Mouse (Mus musculus) T-cell, adult 2 months (primary cell): ENCODE results near the gene Dbr1.
"Not testable (repeated sequence)": the region's sequence is repeated elsewhere in the genome, so short reads cannot be mapped to it uniquely, and the experiment has no call there.

Source experiments
- DNase-seq: peaks from one replicate; pipeline ENCODE4 v3.0.0; 2022; ENCODE audit warnings: low spot score

The Dbr1 gene

GRCm38 (mm10) chr9:99575677-99576480 is at the start of gene Dbr1:
Gene Dbr1, plus strand, starts transcription at chr9:99575799.
- DNase-seq = peak; percentile 88

- no peak for DNase-seq
Observed at GRCm38 (mm10) chr9:99531865-99532264, 43.7 kb upstream of the Dbr1 start.

- peak; percentile 14 for DNase-seq
Observed at GRCm38 (mm10) chr9:99546259-99546658, 29.3 kb upstream of the Dbr1 start.

GRCm38 (mm10) chr9:99552068-99552467 is 23.5 kb upstream of the Dbr1 start:
- DNase-seq = no peak

GRCm38 (mm10) chr9:99553049-99553448 is 22.6 kb upstream of the Dbr1 start:
- DNase-seq = no peak

GRCm38 (mm10) chr9:99554052-99554451 is 21.5 kb upstream of the Dbr1 start:
- no peak for DNase-seq

GRCm38 (mm10) chr9:99555253-99555652 is 20.3 kb upstream of the Dbr1 start:
- DNase-seq = no peak

GRCm38 (mm10) chr9:99557580-99558300 is 17.9 kb upstream of the Dbr1 start:
- DNase-seq = no peak

GRCm38 (mm10) chr9:99558824-99559556 is 16.6 kb upstream of the Dbr1 start:
- DNase-seq = no peak

GRCm38 (mm10) chr9:99559557-99559904 is 16.1 kb upstream of the Dbr1 start:
- DNase-seq = no peak

GRCm38 (mm10) chr9:99560389-99560788 is 15.2 kb upstream of the Dbr1 start:
- no peak for DNase-seq

GRCm38 (mm10) chr9:99563714-99564113 is 11.9 kb upstream of the Dbr1 start:
- DNase-seq = peak; percentile 50

- DNase-seq = no peak
Observed at GRCm38 (mm10) chr9:99568023-99568346, 7.6 kb upstream of the Dbr1 start.

- DNase-seq = peak; percentile 93
Observed at GRCm38 (mm10) chr9:99568347-99569070, 7.1 kb upstream of the Dbr1 start, which contains the start of gene Armc8. Gene Armc8, minus strand, starts transcription at chr9:99568899.

GRCm38 (mm10) chr9:99569071-99569397 is 6.6 kb upstream of the Dbr1 start:
- DNase-seq = no peak

- DNase-seq = peak; percentile 41
Observed at GRCm38 (mm10) chr9:99580655-99581054, 5.1 kb downstream of the Dbr1 start.

GRCm38 (mm10) chr9:99587505-99588202 is 12.1 kb downstream of the Dbr1 start:
- DNase-seq = peak; percentile 48

GRCm38 (mm10) chr9:99591144-99591543 is 15.5 kb downstream of the Dbr1 start:
- DNase-seq = no peak

- not testable (repeated sequence) for DNase-seq
Observed at GRCm38 (mm10) chr9:99599127-99599526, 23.5 kb downstream of the Dbr1 start.

- DNase-seq = no peak
Observed at GRCm38 (mm10) chr9:99603566-99603965, 28.0 kb downstream of the Dbr1 start.

GRCm38 (mm10) chr9:99612202-99612601 is 36.6 kb downstream of the Dbr1 start, which contains the start of gene A4gnt:
Gene A4gnt, plus strand, starts transcription at chr9:99612502.
- no peak for DNase-seq

GRCm38 (mm10) chr9:99619688-99620087 is 44.1 kb downstream of the Dbr1 start:
- no peak for DNase-seq
